Mouse (Mus musculus) thymus, adult 2 months (tissue): ENCODE results near the gene Gdf10. TPM values are rescaled to one million over a fixed set of nuclear protein-coding genes. Genes with fewer than 3 reads are reported as not detected.

Source experiments
- DNase-seq: peaks from one replicate; pipeline ENCODE4 v3.0.0; 2021
- H3K27ac ChIP-seq: fragments of 200-500 bp; 2 replicates; pipeline ENCODE4 v1.5.1; 2012; ENCODE audit warnings: low read length, control low read depth; ENCODE audit not compliant: control insufficient read depth, insufficient read depth
- H3K27me3 ChIP-seq: fragments of 200-500 bp; 2 replicates; pipeline ENCODE4 v1.6.1; 2012; ENCODE audit warnings: mild to moderate bottlenecking, low read length, moderate library complexity, mixed read lengths; ENCODE audit not compliant: control insufficient read depth, insufficient read depth
- H3K36me3 ChIP-seq: fragments of 200-500 bp; 2 replicates; pipeline ENCODE4 v1.6.1; 2012; ENCODE audit warnings: mild to moderate bottlenecking, low read length, moderate library complexity; ENCODE audit not compliant: control insufficient read depth, insufficient read depth
- H3K4me1 ChIP-seq: fragments of 200-500 bp; replicated peaks from 2 replicates; pipeline ENCODE4 v1.6.1; 2012; ENCODE audit warnings: low read length; ENCODE audit not compliant: control insufficient read depth, insufficient read depth
- H3K4me3 ChIP-seq: fragments of 200-500 bp; 2 replicates; pipeline ENCODE4 v1.5.1; 2012; ENCODE audit warnings: mild to moderate bottlenecking, low read length, control low read depth, moderate library complexity; ENCODE audit not compliant: control insufficient read depth, insufficient read depth
- CTCF ChIP-seq: fragments of 200-500 bp; IDR thresholded peaks from 2 replicates; pipeline ENCODE4 v1.5.1; 2012; ENCODE audit warnings: mild to moderate bottlenecking, control low read depth, low read length, moderate library complexity, borderline replicate concordance; ENCODE audit not compliant: control insufficient read depth, poor library complexity, insufficient read depth; ENCODE audit errors: extremely low read depth
- POLR2A ChIP-seq: fragments of 200-500 bp; IDR thresholded peaks from 2 replicates; pipeline ENCODE4 v1.6.1; 2012; ENCODE audit warnings: mild to moderate bottlenecking, low read length, control low read depth, moderate library complexity; ENCODE audit not compliant: control insufficient read depth, poor library complexity, insufficient read depth; ENCODE audit errors: extremely low read depth
- WGBS: fragments of 180-500 bp; shearing (Covaris S2); methylation state at CpG from one replicate; pipeline ENCODE4 v1.1.7; 2018; 5-methylcytosine and 5-hydroxymethylcytosine counted together
- polyA plus RNA-seq: library from polyadenylated mRNA; depleted of rRNA; stranded (reverse); fragments of >200 nt; gene quantifications from 2 replicates; pipeline ENCODE4 v1.2.3, GENCODE M21; 2012

The Gdf10 gene
- polyA plus RNA-seq, 1 experiment = 2.3 TPM

GRCm38 (mm10) chr14:33952233-33952981 lies 29.0 kb downstream of the Gdf10 start:
- Histone ChIP-seq H3K4me3 (no peak overlapping the region), H3K4me1 (no peaks in the 10 kb centered on the region), H3K27ac (no peak overlapping the region), H3K36me3 (no peaks in the 10 kb centered on the region), H3K27me3 (no peaks in the 10 kb centered on the region)
- DNase-seq = no peak
- WGBS = 54% methylated on average over 6 of the region's 6 CpGs
- no peak for TF ChIP-seq CTCF
- no peak for TF ChIP-seq POLR2A

GRCm38 (mm10) chr14:33953761-33954160 lies 30.4 kb downstream of the Gdf10 start, which contains the start of gene Rbp3:
Gene Rbp3 (plus strand): TSS chr14:33954003.
- H3K4me1 ChIP-seq = no peaks in the 10 kb centered on the region
- no peak within 1 kb of the TSS for H3K4me3 ChIP-seq
- no peak within 1 kb of the TSS for H3K27ac ChIP-seq
- no peaks in the 10 kb centered on the region for H3K36me3 ChIP-seq
- no peak for DNase-seq
- no peak for TF ChIP-seq POLR2A
- no peak for TF ChIP-seq CTCF
- H3K27me3 ChIP-seq = no peaks in the 10 kb centered on the region
- 91% methylated on average over 5 of the region's 5 CpGs for WGBS

GRCm38 (mm10) chr14:33956055-33956454 lies 32.7 kb downstream of the Gdf10 start:
- no peaks in the 10 kb centered on the region for H3K36me3 ChIP-seq
- H3K27me3 ChIP-seq = no peaks in the 10 kb centered on the region
- WGBS = 75% methylated on average over 13 of the region's 13 CpGs
- H3K4me1 ChIP-seq = no peaks in the 10 kb centered on the region
- TF ChIP-seq POLR2A (no peak), CTCF (no peak)
- no peak for DNase-seq
- no peak overlapping the region for H3K27ac ChIP-seq
- no peak overlapping the region for H3K4me3 ChIP-seq

- Histone ChIP-seq H3K4me1 (no peaks in the 10 kb centered on the region), H3K36me3 (no peaks in the 10 kb centered on the region), H3K4me3 (no peak overlapping the region), H3K27me3 (no peaks in the 10 kb centered on the region), H3K27ac (no peak overlapping the region)
- no peak for DNase-seq
- TF ChIP-seq POLR2A (no peak), CTCF (no peak)
- 88% methylated on average over 4 of the region's 4 CpGs for WGBS
Observed at GRCm38 (mm10) chr14:33958186-33958585, 34.8 kb downstream of the Gdf10 start.

GRCm38 (mm10) chr14:33958841-33959240 lies 35.5 kb downstream of the Gdf10 start:
- TF ChIP-seq CTCF = no peak
- no peak for TF ChIP-seq POLR2A
- Histone ChIP-seq H3K36me3 (no peaks in the 10 kb centered on the region), H3K27me3 (no peaks in the 10 kb centered on the region), H3K27ac (no peak overlapping the region), H3K4me3 (no peak overlapping the region), H3K4me1 (no peaks in the 10 kb centered on the region)
- WGBS = 78% methylated on average over 3 of the region's 3 CpGs
- no peak for DNase-seq

GRCm38 (mm10) chr14:33959341-33959740 lies 36.0 kb downstream of the Gdf10 start:
- peak; percentile 14 for DNase-seq
- Histone ChIP-seq H3K36me3 (no peaks in the 10 kb centered on the region), H3K4me3 (no peak overlapping the region), H3K27ac (no peak overlapping the region), H3K4me1 (no peaks in the 10 kb centered on the region), H3K27me3 (no peaks in the 10 kb centered on the region)
- TF ChIP-seq POLR2A (no peak), CTCF (no peak)
- 16% methylated on average over 9 of the region's 9 CpGs for WGBS
